Mouse (Mus musculus) limb, embryonic 14.5 days (tissue): ENCODE measurements around the gene Phf14. TPM values are rescaled to one million over a fixed set of nuclear protein-coding genes. Genes with fewer than 3 reads are reported as not detected.
"Not testable (repeated sequence)": the region's sequence is repeated elsewhere in the genome, so short reads cannot be mapped to it uniquely, and the experiment has no call there.

Experiments
- ATAC-seq: fragments of 200-750 bp; cut with Nextera tagmentation; 2 replicates; pipeline ENCODE4 v1.8.0; 2017; ENCODE audit warnings: low read depth, moderate number of reproducible peaks, moderate TSS enrichment; ENCODE audit not compliant: low FRiP score
- DNase-seq: peaks from one replicate; pipeline ENCODE4 v3.0.0-alpha.2; 2015; ENCODE audit warnings: low spot score
- H3K27ac ChIP-seq: fragments of 300-500 bp; sonication (generic); replicated peaks from 2 replicates; pipeline ENCODE4 v1.5.1; 2014; ENCODE audit warnings: low read depth, mild to moderate bottlenecking, low read length, moderate library complexity, mixed read lengths
- H3K27me3 ChIP-seq: fragments of 300-500 bp; sonication (generic); 2 replicates; pipeline ENCODE4 v1.6.1; 2014; ENCODE audit warnings: low read length, mixed read lengths; ENCODE audit not compliant: control insufficient read depth, insufficient read depth
- H3K36me3 ChIP-seq: fragments of 300-500 bp; sonication (generic); 2 replicates; pipeline ENCODE4 v1.6.1; 2014; ENCODE audit warnings: mild to moderate bottlenecking, low read length, moderate library complexity, mixed read lengths; ENCODE audit not compliant: control insufficient read depth, insufficient read depth
- H3K4me1 ChIP-seq: fragments of 300-500 bp; sonication (generic); 2 replicates; pipeline ENCODE4 v1.6.1; 2014; ENCODE audit warnings: antibody characterized with exemption, low read length, mixed read lengths; ENCODE audit not compliant: control insufficient read depth, insufficient read depth
- H3K4me2 ChIP-seq: fragments of 300-500 bp; sonication (generic); replicated peaks from 2 replicates; pipeline ENCODE4 v1.6.1; 2014; ENCODE audit warnings: low read depth, mild to moderate bottlenecking, low read length, moderate library complexity; ENCODE audit not compliant: severe bottlenecking
- H3K4me3 ChIP-seq: fragments of 300-500 bp; sonication (generic); replicated peaks from 2 replicates; pipeline ENCODE4 v1.5.1; 2014; ENCODE audit warnings: low read length
- H3K9ac ChIP-seq: fragments of 300-500 bp; sonication (generic); 2 replicates; pipeline ENCODE4 v1.6.1; 2014; ENCODE audit warnings: mild to moderate bottlenecking, low read depth, low read length, moderate library complexity; ENCODE audit not compliant: severe bottlenecking
- H3K9me3 ChIP-seq: fragments of 300-500 bp; sonication (generic); 2 replicates; pipeline ENCODE4 v1.6.1; 2016; ENCODE audit warnings: low read length; ENCODE audit not compliant: control insufficient read depth
- POLR2A ChIP-seq: fragments of 200-500 bp; IDR thresholded peaks from 2 replicates; pipeline ENCODE4 v1.8.0; 2012; ENCODE audit warnings: inconsistent platforms, mild to moderate bottlenecking, moderate library complexity, borderline replicate concordance; ENCODE audit not compliant: insufficient read depth, insufficient read length; ENCODE audit errors: extremely low read depth
- WGBS: fragments of 180-500 bp; shearing (Covaris S2); extraction: QIAGEN DNeasy Blood & Tissue Kit; methylation state at CpG from one replicate; pipeline ENCODE4 v1.1.7; 2014; 5-methylcytosine and 5-hydroxymethylcytosine counted together
- polyA plus RNA-seq, 2 experiments: library from polyadenylated mRNA; depleted of rRNA in 1 of 2; stranded (reverse) in 1 of 2; unstranded in 1 of 2; fragments of >200 nt; fragmentation: Nextera tagmentation in 1 of 2; extraction: Ambion mirVana in 1 of 2; gene quantifications; 2 replicates each; pipeline versions ENCODE4 v1.2.1 to v1.2.3; 2012 to 2014

Gene Phf14
- polyA plus RNA-seq, 2 experiments = 43.1 to 101 TPM

GRCm38 (mm10) chr6:12122759-12123158 is 215.2 kb downstream of the Phf14 start:
- no peak for DNase-seq
- Histone ChIP-seq H3K27ac (no peak overlapping the region), H3K27me3 (no peaks in the 10 kb centered on the region), H3K9ac (no peak overlapping the region), H3K4me2 (no peak overlapping the region), H3K36me3 (no peaks in the 10 kb centered on the region), H3K9me3 (no peaks in the 10 kb centered on the region), H3K4me1 (peaks cover 2% of the 10 kb centered on the region; the same call in 1 of the 2 replicates), H3K4me3 (no peak overlapping the region)
- TF ChIP-seq POLR2A = no peak
- no peak for ATAC-seq

- Histone ChIP-seq H3K4me1 (peaks cover 2% of the 10 kb centered on the region; the same call in 1 of the 2 replicates), H3K27ac (no peak overlapping the region), H3K9ac (no peak overlapping the region), H3K9me3 (no peaks in the 10 kb centered on the region), H3K27me3 (no peaks in the 10 kb centered on the region), H3K36me3 (no peaks in the 10 kb centered on the region), H3K4me2 (no peak overlapping the region), H3K4me3 (no peak overlapping the region)
- DNase-seq (peak; percentile 77), ATAC-seq (no peak; the same call in 1 of the 2 replicates)
- WGBS = 32% methylated on average over 17 of the region's 17 CpGs
- TF ChIP-seq POLR2A = no peak
These were observed 217.6 kb downstream of the Phf14 start for GRCm38 (mm10) chr6:12125031-12125803.

GRCm38 (mm10) chr6:12126601-12127000 is 219.0 kb downstream of the Phf14 start:
- not testable (repeated sequence) for H3K36me3 ChIP-seq, H3K4me2 ChIP-seq, H3K27me3 ChIP-seq, H3K9me3 ChIP-seq, H3K9ac ChIP-seq, H3K4me1 ChIP-seq, ATAC-seq, H3K27ac ChIP-seq, H3K4me3 ChIP-seq, DNase-seq
- WGBS = 62% methylated on average over 7 of the region's 7 CpGs

GRCm38 (mm10) chr6:12127287-12127686 is 219.7 kb downstream of the Phf14 start:
- WGBS = 83% methylated on average over 4 of the region's 4 CpGs
- no peak for TF ChIP-seq POLR2A
- no peaks in the 10 kb centered on the region for H3K36me3 ChIP-seq

More at GRCm38 (mm10) chr6:12127287-12127686, 219.7 kb downstream of the Phf14 start:
- H3K4me1 ChIP-seq = peaks cover 2% of the 10 kb centered on the region; the same call in 1 of the 2 replicates
- DNase-seq = no peak
- H3K9me3 ChIP-seq = no peaks in the 10 kb centered on the region
- no peak overlapping the region for H3K27ac ChIP-seq
- no peak overlapping the region for H3K4me2 ChIP-seq
- ATAC-seq = no peak
- H3K9ac ChIP-seq = no peak overlapping the region
- H3K4me3 ChIP-seq = no peak overlapping the region
- H3K27me3 ChIP-seq = no peaks in the 10 kb centered on the region

Other genes with a start within 250 kb of the Phf14 start
- 479 and 543 TPM in 2 replicates for gene Ndufa4, start 312 bp upstream of the Phf14 start, polyA plus RNA-seq (2012; rRNA removed)
- 762 and 828 TPM in 2 replicates for gene Ndufa4, start 312 bp upstream of the Phf14 start, polyA plus RNA-seq (2014; fragmentation: Nextera tagmentation; extraction: Ambion mirVana)